Mouse (Mus musculus) heart, adult 2 months (tissue): ENCODE data around the gene Smdt1.

Experiments
- CTCF ChIP-seq: fragments of 200-600 bp; IDR thresholded peaks from 2 replicates; pipeline ENCODE4 v1.8.1; 2022; ENCODE audit warnings: antibody characterized with exemption, mild to moderate bottlenecking, moderate library complexity
- EP300 ChIP-seq: fragments of 200-500 bp; IDR thresholded peaks from 2 replicates; pipeline ENCODE4 v1.6.1; 2011; ENCODE audit warnings: low read depth, low read length, control low read depth; ENCODE audit not compliant: insufficient read depth
- POLR2A ChIP-seq: fragments of 200-500 bp; IDR thresholded peaks from 2 replicates; pipeline ENCODE4 v1.6.1; 2011; ENCODE audit warnings: mild to moderate bottlenecking, low read depth, low read length, control low read depth; ENCODE audit not compliant: insufficient read depth

- TF ChIP-seq CTCF (no peak), POLR2A (no peak), EP300 (no peak)
Measured at GRCm38 (mm10) chr15:82343368-82344287, 4.9 kb downstream of the Smdt1 start.
